Mouse (Mus musculus): Measurements from ENCODE around the gene Itgb4.

Gene Itgb4

GRCm38 (mm10) chr11:115974309-115975082 is at the start of gene Itgb4:
Gene Itgb4, plus strand, starts transcription at chr11:115974709.
- no peak for TF ChIP-seq GATA4 (IDR thresholded peaks at IDR 0.05; ENCODE audit: insufficient replicate concordance, low read length)

GRCm38 (mm10) chr11:115929031-115929430 is 45.5 kb upstream of the Itgb4 start:
- TF ChIP-seq GATA4 (IDR thresholded peaks at IDR 0.05; ENCODE audit: insufficient replicate concordance, low read length), result no peak

GRCm38 (mm10) chr11:115929818-115930217 is 44.7 kb upstream of the Itgb4 start:
- TF ChIP-seq GATA4 (IDR thresholded peaks at IDR 0.05; ENCODE audit: insufficient replicate concordance, low read length), result no peak

- TF ChIP-seq GATA4 (IDR thresholded peaks at IDR 0.05; ENCODE audit: insufficient replicate concordance, low read length), result no peak
Measured at GRCm38 (mm10) chr11:115931235-115931634, 43.3 kb upstream of the Itgb4 start.

GRCm38 (mm10) chr11:115933108-115933746 is 41.3 kb upstream of the Itgb4 start, which contains the start of the genes Sap30bp and Recql5:
Gene Sap30bp, plus strand, starts transcription at chr11:115933282.
Gene Recql5, minus strand, starts transcription at chr11:115933477.
- no peak for TF ChIP-seq GATA4 (IDR thresholded peaks at IDR 0.05; ENCODE audit: insufficient replicate concordance, low read length)

- TF ChIP-seq GATA4 (IDR thresholded peaks at IDR 0.05; ENCODE audit: insufficient replicate concordance, low read length), result no peak
Measured at GRCm38 (mm10) chr11:115933747-115934110, 40.8 kb upstream of the Itgb4 start.

- TF ChIP-seq GATA4 (IDR thresholded peaks at IDR 0.05; ENCODE audit: insufficient replicate concordance, low read length), result no peak
Measured at GRCm38 (mm10) chr11:115939690-115940329, 34.7 kb upstream of the Itgb4 start.

- TF ChIP-seq GATA4 (IDR thresholded peaks at IDR 0.05; ENCODE audit: insufficient replicate concordance, low read length), result no peak
Measured at GRCm38 (mm10) chr11:115941980-115942379, 32.5 kb upstream of the Itgb4 start.

- no peak for TF ChIP-seq GATA4 (IDR thresholded peaks at IDR 0.05; ENCODE audit: insufficient replicate concordance, low read length)
Measured at GRCm38 (mm10) chr11:115945247-115945646, 29.3 kb upstream of the Itgb4 start.

GRCm38 (mm10) chr11:115946221-115946828 is 28.2 kb upstream of the Itgb4 start:
- TF ChIP-seq GATA4 (IDR thresholded peaks at IDR 0.05; ENCODE audit: insufficient replicate concordance, low read length), result no peak

- TF ChIP-seq GATA4 (IDR thresholded peaks at IDR 0.05; ENCODE audit: insufficient replicate concordance, low read length), result no peak
Measured at GRCm38 (mm10) chr11:115948316-115948715, 26.2 kb upstream of the Itgb4 start.

GRCm38 (mm10) chr11:115950719-115951118 is 23.8 kb upstream of the Itgb4 start:
- TF ChIP-seq GATA4 (IDR thresholded peaks at IDR 0.05; ENCODE audit: insufficient replicate concordance, low read length), result no peak

GRCm38 (mm10) chr11:115954712-115955111 is 19.8 kb upstream of the Itgb4 start:
- TF ChIP-seq GATA4 (IDR thresholded peaks at IDR 0.05; ENCODE audit: insufficient replicate concordance, low read length), result no peak

- TF ChIP-seq GATA4 (IDR thresholded peaks at IDR 0.05; ENCODE audit: insufficient replicate concordance, low read length), result no peak
Measured at GRCm38 (mm10) chr11:115955195-115955858, 19.2 kb upstream of the Itgb4 start.

GRCm38 (mm10) chr11:115956453-115956852 is 18.1 kb upstream of the Itgb4 start:
- no peak for TF ChIP-seq GATA4 (IDR thresholded peaks at IDR 0.05; ENCODE audit: insufficient replicate concordance, low read length)
